Mouse (Mus musculus) kidney, postnatal 4 days (tissue): ENCODE data around the gene Mapk1.
A peak's percentile ranks its signal among the peaks of the same experiment; 100 is the strongest.

Experiments used
- DNase-seq, 2 experiments: peaks; one replicate each; pipeline ENCODE4 v3.0.0; 2021; ENCODE audit warnings: mixed read lengths in 2 of 2

Mapk1 gene

DNA sequence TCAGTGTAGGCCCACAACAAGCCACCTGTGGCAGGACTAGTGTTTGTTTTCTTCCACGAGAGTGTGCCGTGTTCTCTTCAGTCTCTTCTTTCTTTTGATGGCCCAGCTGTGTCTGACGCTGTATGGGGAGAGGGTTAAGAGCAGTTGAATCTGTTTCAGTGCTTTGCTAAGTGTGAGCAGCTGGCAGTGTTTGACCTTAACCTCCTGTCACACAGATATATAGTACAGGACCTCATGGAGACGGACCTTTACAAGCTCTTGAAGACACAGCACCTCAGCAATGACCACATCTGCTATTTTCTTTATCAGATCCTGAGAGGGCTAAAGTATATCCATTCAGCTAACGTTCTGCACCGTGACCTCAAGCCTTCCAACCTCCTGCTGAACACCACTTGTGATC lies 34.9 kb downstream of the Mapk1 start:
- DNase-seq, result no peak

DNA sequence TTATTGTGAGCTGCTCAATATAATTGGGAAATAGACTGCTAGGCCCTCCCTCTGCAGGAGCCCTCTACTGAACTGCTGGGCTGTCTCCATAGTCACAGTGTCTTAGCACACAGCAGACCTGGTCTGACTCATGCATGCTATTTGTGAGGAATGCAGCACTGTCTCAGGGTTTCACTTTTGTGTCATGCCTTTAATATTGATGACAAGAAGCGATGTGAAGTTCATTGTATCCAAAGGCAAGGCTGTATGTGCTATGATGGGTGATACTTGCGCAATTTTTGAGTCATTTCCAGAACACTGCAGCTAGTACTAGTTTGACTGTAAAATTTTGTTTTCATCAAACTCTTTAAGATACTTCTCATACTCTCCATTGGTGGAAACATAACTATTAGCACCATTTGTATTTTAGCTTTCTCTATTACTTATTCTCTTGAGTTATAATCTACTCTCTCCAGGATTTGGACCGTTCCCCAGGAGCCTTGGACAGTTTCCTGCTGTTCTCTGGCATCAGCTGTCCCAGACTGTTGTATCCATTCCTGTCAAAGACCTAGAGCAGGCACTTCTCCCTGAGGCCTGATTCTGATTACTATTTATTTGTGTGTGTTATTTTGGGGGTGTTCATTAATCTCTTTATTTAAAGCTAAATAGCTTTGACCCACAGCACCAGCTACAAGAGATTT lies 41.4 kb downstream of the Mapk1 start:
- no peak for DNase-seq

- DNase-seq, result no peak
Observed at GRCm38 (mm10) chr16:17029971-17030695, 47.0 kb downstream of the Mapk1 start.

- no peak for DNase-seq
Observed at GRCm38 (mm10) chr16:17033754-17034153, 50.6 kb downstream of the Mapk1 start.

- DNase-seq, result no peak
Observed at GRCm38 (mm10) chr16:17040716-17041115, 57.5 kb downstream of the Mapk1 start.

DNA sequence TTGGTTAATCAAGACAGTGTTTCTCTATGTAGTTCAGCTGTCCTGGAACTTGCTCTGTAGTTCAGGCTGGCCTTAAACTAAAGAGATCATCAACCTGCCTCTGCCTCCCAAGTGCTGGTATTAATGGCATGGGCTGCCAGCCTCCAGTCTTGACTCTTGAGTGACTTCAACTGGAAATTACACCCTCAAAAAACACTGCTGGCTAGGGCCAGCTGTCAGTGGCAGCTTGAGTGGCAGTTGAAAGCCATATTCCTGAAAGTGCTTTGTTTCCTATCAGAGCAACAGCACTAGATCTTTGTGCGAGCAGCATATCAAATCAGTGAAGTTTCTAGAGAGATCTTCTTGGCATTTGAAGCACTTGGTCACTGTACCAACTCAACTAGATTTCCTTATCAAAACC lies 58.2 kb downstream of the Mapk1 start:
- no peak for DNase-seq

DNA sequence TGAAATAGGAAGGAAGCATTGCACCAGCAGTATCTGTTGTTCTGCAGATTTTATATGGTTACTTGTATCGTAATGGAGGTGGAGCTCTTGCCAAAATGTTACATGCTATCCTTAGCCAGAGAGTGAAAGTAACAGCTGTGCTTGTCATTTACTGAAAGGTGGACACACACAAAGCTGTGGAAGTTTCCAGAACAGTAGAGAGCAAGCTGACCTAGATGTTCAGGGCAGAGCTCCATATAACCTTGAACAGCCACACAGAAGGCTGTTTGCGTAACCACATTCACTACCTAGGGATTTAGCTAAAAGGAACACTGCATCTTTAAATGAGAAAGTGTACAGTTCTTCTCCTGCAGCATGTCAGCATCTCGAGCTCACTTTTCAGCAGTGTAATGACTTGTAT lies 61.1 kb downstream of the Mapk1 start:
- no peak for DNase-seq

GRCm38 (mm10) chr16:17045287-17045686 lies 62.1 kb downstream of the Mapk1 start:
- DNase-seq, result no peak

GRCm38 (mm10) chr16:17049886-17050285 lies 66.7 kb downstream of the Mapk1 start:
- no peak for DNase-seq

DNA sequence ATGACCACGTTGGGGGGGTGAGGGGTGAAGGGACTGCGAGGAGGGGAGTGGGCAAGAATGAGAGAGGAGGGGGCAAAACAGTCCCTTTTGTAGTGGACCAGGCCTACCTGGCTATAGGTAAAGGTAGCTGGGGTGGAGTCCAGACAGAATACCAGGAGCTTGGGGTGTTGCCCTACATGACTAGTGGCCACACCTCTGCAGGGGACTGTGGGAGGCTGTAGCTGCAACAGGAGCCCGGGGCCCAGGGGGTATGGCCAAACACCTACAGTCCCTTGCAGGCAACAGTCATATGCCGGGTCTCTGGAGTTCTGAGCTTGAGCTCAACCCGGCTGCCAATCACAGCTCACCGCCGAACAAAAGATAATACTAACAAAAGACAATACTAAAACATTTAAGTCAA lies 68.9 kb downstream of the Mapk1 start:
- peak in 1 of 2 experiments; percentile 17 for DNase-seq

DNA sequence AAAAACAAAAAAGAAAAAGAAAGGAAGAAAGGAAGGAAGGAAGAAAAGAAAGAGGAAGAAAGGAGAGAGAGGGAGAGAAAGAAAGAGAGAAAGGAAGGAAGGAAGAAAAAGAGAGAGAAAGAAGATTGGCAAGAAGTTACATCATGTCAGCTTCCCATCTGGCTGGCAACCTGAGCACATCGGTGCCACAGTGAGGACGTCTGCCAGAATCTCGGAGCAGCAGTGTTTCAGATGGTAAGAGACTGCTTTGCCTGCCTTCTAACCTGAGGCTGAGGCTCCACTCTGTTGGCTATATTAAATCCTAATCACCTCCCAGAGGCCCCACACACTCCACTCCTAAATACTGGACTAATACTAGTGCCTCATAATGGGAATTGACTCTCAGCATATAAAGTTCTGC lies 70.7 kb downstream of the Mapk1 start:
- no peak for DNase-seq

DNA sequence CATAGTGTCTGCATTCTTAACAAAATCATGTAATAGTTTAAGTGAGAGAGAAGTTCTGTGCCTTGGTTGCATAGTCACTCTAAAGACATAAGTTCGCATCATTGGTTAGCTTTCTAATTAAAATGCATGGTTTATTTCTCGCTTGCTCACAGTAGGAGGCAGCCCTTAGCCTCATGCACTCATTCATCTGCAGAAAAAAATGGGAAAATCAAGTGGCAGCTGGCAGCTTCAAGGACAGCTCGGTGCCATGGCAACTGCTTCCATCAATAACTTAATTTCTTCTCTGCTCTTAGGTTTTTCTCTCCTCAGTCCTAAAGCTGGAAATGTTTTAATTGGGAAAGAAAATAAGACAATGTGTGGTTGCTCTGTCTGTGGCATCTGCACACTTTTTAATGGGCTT lies 72.4 kb downstream of the Mapk1 start:
- no peak for DNase-seq

- no peak for DNase-seq
Observed at GRCm38 (mm10) chr16:17062338-17062737, 79.2 kb downstream of the Mapk1 start.

DNA sequence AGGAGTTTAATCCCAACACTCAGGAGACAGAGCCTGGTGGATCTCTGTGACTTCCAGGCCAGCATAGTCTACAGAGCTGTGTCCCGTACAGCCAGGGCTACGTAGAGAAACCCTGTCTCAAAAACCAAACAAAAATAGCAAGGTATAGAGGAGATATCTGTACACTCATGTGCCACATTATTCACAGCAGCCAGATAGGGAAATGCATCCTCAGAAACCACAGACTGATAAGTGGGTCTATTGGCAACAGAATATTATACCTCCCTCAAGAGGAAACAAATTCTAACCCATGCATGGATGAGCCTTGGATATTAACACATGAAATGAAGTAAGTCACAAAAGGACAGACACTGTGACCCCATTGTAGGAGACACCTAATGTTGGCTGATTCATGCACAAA lies 84.4 kb downstream of the Mapk1 start:
- DNase-seq, result no peak

- DNase-seq, result peak; percentile 93 to 95
Observed at GRCm38 (mm10) chr16:17069511-17070443, 86.6 kb downstream of the Mapk1 start, which contains the start of gene Ypel1. Gene Ypel1 (plus strand): TSS chr16:17069696.

DNA sequence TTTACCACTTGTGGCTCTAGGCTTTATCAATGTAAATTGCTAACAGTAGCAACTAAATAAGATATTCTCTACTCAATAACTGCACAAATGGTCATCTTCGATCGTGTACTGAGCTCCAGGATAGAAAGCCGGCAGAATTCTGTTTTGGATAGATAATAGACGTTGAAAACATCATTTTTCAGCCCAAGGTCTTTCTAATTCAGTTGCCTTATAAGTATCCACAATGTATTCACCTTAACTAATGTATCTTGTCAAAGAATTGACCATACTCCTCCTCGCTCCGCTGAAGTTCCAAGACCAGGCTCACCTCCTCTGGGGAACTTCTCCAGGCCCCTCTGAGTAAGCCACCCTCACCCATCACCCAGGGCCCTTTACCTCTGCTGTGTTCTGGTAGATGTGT lies 87.5 kb downstream of the Mapk1 start:
- no peak for DNase-seq

GRCm38 (mm10) chr16:17073000-17073399 lies 89.8 kb downstream of the Mapk1 start:
- DNase-seq, result no peak

GRCm38 (mm10) chr16:17076301-17076700 lies 93.1 kb downstream of the Mapk1 start:
- no peak for DNase-seq

GRCm38 (mm10) chr16:17076869-17077268 lies 93.7 kb downstream of the Mapk1 start:
- DNase-seq, result no peak

- no peak for DNase-seq
Observed at GRCm38 (mm10) chr16:17078101-17078500, 94.9 kb downstream of the Mapk1 start.

GRCm38 (mm10) chr16:17082121-17082792 lies 99.1 kb downstream of the Mapk1 start:
- no peak for DNase-seq

DNA sequence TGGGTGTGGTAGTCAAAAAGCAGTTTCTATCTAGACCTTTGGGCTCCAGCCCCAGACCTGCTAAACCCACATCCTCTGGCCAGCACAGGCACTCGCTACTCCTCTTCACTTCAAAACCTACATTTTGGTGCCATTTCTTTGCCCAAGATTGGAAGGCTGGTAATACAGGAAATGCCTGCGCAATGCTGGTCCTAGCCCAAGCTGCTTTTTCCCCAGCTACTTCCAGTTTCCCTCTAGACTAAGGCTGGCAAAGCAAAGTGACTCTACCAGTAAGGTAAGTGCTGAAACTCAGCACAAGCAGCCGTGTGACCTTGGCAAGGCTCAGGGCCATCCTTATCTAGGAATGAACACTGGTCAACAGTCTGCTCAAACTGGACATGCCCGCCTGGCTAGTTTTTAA lies 102.5 kb downstream of the Mapk1 start:
- DNase-seq, result no peak

DNA sequence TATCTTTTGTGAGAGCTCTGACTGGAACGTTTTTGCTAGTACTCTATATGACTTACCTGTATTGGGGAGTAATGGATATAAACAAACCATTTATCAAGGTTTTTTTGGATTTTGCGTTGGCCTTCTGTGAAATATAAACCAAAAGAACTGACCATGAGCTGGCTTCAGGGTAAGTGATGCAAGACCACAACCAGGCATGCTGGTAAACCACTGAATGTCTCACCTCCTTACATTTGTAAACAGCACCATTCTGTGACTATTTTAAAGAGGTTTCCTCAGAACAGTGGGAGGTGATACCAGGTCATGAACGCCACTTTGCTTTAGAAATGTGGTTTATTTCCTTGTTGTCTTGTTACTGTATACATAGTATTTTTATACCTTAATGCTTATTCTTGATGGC lies 103.1 kb downstream of the Mapk1 start:
- DNase-seq, result no peak
